Mouse (Mus musculus) left cerebral cortex, adult 11 months (tissue): ENCODE measurements around the gene Taf10.

Source experiments
- DNase-seq: peaks from one replicate; pipeline ENCODE4 v3.0.0; 2022; ENCODE audit warnings: low spot score

Gene Taf10

DNA sequence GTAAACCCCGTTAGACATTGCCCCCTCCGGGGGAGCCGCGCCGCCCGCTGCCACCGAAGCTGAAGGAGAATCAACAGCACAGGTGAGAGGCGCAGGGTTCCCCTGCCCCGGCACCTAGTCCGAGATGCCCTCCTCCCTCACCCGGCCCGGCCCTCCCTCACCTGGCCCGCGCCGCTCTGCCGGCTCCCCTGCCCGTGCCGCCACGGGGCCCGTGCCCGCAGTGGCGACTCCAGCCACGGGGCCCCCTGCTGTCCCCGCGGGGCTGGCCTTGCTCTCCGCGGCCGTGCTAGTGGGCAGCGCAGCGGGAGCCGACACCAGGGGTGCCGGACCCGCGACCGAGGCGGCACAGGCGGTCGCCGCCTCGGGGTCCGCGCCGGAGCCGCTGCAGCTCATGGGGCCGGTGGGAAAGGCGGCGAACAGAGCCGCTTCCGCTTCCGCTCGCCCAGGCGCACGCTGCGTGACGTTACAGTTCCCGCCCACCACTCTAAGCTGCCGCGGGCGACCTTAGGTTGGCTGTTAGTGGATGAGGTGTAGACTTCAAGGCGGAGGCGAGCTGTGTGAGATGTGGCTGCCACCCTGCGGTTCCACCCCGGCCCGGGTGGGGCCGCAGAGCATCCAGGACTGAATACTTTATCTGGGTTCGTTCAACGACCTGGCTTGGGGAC is at the start of gene Taf10:
Gene Taf10 (minus strand): TSS at position 436 of the 665 bp plus-strand sequence.
- DNase-seq = peak; percentile 71

DNA sequence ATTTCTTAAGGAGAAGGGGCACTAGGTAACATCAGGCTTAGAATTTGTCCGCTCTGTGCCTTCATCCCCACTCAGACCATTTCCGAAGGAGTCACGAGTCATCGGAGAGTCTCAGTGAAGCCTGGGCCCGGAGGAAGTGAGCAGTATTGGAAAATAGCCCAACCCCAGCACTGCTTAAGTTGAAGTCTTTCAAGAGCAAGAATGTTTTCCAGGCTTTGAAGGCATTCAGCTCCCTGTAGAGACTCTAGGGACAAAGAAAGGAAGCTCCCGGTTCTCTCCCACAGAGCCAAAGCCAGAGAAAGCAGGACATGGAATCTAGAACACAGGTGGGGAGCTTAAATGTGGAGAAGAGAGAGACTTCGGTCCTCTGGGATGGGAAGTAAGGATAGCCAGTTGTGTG is 49.5 kb upstream of the Taf10 start:
- DNase-seq = no peak

DNA sequence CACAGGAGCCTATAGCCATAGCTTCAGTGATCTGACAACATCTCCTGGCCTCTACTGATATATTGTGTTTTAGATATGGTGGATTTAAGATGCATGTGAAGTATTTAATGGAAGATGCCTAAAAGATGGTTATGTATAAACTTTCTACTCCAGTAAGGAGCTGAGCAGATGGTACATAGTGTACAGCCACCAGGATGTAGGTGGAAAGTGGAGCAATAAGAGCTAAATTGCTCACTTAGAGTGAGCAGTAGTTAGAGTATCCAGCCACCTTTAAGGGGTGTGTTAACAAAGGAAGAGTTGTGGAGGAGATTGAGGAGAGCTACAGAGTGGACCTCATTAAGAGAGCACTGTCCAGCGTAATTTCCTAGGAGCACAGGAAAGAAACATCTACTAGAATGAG is 47.0 kb upstream of the Taf10 start:
- DNase-seq = no peak

DNA sequence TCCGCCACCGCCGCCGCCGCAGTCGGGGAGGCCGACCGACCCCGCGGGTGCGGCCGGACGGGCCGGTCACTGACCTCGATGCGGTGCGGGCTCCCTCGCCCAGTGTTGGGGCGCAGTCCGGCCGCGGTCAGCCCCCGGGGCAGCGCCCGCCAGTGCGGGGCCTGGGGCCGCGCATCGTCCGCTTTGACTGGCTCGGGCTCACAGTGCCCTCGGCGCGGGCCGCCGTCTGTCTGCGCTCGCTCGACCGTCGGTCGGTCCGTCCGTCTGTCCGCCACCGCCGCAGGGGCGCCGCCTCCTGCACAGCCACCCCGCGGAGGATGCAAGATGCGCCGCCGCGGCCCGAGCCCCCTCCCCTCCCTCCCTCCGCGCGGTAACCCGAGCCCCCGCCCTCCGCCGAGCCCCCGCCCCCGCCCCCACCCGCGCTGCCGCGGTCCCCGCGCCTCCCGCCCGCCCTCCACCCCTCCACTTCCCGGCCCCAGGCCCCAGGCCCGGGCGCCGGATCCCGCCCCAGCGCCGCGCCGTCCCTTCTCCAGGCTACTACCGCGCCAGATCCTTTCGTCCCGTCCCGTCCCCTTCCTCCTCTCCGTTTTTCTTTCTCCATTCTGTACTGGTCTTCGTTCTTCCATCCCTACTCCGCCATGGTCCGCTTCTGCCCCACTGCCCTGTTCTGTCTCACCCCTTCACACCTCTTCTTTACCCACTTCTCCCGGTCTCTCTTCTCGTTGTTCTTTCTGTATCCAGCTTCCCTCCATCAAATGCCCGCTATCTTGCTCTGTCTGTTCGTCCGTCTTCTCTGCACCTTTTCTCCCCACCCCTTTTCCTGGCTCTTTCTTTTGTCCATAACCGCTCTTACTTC is 43.4 kb upstream of the Taf10 start, which contains the start of gene Dchs1:
Gene Dchs1 (minus strand): TSS at position 370 of the 856 bp plus-strand sequence.
- DNase-seq = no peak

DNA sequence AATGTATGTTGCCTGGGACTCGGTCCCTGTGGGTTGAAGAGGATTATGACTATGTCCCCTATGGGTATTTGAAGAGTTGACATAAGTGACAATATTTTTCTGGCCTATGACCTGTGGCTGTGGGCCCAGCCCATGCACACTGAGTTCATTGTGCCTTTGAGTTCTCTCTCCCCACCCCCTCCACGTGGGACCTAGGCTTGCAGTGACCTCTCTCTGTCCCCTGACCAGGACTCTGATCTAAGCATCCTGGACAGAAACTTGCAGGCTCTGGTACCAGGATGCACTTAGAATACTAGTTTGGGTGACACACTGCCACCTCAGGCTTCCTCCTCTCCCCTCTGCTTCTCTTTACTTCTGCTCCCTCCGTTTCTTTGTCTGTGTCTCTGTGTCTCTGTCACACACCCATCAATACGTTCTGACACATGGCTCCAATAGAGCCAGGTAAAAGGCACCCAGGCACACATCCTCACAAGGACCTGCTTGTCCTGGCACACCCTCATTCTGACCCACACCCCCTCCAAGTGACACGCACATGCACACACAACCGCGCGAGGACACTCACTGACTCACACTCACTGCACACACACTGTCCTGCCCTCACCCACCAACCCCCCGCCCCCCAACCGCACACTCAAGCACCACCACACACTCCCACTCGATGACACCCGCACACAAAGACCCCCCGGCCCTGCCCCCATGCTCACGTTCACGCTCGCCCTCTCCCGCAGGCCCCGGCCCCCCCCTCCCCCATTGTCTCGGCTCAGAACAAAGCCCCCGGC is 42.5 kb upstream of the Taf10 start:
- DNase-seq = no peak

DNA sequence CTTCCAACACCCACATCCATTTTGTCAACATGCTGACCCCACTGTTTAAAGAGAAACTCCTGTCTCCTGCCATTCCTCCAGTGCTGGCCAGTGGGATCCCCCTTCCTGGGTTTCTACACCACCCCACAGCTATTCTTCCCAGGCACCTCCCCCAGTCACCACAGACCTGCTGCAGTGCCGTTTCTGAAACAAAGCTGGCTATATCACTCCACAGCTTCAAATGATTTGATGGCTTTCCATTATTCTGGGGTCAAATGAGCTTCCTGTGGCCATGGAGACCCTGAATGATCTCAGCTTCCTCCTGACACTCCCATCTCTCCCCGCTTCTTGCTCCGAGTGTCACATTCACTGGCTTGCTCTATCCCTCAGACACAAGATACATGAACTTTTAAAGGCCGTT is 40.4 kb upstream of the Taf10 start:
- DNase-seq = no peak

DNA sequence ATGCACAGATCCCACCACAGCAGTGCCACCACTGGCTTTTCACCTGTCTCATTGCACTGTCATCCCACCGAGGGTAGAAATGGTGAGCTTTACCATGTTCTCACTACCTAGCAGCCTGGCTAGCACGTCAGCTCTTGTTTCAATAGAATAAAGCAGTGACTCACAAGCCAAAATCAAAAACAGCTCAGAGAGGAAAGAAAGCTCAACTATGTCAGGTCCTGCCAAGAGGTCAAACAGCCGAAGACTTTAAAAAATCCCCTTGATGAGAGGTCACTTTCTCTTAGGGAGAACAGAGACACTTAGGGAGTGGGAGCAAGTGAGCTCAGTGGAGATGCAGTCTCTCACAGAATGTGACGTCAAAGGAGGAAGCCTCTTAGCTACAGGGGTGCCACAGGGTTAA is 39.7 kb upstream of the Taf10 start:
- no peak for DNase-seq

DNA sequence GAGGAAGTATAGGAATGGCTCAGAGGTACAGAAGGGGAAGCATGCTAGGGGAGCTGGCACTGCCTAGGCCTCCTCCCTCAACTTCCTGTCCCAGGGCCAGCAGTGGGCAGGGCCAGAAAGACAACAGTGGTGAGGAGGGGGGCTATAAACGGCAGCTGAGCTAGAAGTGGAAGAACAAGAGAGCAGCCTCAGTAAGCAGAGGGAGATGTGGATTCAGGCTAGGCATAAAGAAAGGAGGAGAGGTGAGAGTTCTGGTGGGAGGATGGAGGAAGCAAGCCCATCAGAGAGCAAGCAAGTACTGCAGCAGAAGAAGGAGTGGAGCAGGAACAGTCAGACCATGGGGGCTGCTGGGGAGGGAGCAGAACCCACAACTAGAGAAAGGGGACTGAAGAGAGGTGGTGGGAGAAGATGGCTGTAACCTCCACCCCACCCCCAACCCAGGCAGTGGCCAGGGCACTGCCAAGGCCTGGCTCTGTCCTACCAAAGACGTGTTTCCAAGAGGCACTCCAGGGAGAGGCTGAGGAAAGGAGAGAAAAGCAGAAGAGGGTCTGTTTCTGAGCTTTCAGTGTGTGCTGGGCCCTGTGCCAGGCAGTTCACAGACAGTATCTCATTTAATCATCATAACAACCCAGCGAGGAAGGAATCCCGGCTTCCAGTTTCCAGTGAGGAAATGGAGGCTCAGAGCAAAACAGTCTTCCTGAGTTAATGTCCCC is 34.5 kb upstream of the Taf10 start:
- DNase-seq = no peak

DNA sequence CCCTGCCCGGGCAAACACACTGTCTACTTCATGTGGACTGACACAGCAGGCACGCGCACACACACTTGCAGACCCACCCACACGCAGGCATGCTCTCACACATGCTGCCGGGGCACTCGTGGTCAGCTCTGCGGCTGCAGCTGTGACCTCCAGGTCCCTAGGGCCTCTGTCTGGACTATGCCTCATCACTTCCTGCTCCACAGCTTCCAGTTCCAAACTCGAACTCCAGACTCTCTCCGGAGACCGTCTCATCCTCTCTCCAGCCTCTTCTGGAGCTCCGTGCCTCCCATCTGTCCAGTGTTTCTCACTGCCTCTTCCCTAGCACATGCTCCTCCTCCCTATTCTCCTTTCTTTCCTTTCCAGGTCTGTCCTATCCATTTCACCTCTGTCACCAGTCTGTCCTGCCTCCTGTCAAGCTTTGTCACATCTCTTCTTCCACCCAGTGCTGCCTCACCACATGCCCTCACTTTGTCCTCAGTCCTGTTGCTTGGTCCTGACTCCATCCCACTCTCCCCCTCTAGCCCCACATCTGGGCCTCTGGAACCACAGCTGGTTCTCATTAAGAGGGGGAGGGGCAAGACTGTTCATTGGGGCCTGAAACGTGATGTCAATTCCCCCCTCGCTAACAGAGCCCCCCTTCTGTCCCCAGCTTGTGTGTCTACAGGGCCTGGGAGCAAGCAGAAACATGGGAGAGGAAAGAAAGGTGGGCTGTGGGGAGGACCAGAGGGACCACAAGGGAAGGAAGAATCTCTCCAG is 33.8 kb upstream of the Taf10 start:
- DNase-seq = no peak

DNA sequence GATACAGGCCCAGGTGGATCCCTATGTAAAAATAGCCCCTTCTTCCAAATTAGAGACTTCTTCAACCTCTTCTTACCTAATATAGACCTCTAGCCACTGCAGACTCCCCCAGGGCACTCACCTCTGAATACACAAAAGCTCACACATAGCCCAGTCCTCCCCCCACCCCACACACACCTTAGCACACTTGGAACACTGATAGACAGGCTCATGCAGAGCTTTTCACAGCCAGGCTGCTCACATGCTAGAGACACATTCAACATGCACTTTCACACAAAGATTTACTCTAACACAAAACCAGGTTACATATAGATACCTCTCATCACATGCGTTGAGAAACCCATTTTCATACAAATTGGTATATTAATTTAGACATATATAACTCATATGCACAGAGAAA is 33.2 kb upstream of the Taf10 start:
- DNase-seq = no peak

DNA sequence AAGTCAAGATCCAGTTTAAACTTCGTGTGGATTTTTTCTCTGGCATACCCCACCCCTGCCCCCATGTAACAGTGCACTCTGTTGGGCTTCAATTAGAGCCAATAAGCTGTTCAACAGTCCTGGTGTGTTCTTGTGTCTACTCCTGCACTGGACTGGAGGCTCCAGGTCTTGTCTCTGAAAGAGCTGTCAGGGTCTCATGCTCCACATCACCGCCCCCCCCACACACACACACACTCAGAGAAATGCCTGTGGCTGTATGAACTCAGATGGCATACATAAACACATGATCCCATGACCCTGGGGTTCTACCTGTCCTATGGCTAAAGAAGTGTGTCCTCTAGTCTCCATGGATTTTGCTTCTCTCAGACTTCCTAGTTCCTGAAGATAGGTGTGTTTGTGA is 31.9 kb upstream of the Taf10 start:
- DNase-seq = no peak

DNA sequence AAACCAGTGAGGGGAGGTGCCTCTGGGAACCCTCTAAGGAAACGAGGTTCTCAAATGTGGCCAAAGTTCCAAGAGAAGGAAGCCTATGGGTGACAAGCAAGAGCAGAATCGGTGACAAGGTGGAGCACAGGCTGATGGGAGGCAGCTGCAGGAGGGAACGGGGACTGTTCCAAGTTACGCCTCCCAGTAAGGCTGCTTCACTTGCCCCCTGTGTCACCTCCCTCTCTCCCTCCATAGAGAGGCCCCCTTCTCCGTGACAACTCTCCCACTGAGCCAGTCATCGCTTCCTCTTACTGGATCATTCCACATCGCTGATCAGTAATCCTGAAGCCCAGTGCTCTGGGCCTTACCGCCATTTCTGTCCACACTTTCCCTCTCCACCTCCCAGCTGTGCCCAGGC is 30.5 kb upstream of the Taf10 start:
- no peak for DNase-seq

DNA sequence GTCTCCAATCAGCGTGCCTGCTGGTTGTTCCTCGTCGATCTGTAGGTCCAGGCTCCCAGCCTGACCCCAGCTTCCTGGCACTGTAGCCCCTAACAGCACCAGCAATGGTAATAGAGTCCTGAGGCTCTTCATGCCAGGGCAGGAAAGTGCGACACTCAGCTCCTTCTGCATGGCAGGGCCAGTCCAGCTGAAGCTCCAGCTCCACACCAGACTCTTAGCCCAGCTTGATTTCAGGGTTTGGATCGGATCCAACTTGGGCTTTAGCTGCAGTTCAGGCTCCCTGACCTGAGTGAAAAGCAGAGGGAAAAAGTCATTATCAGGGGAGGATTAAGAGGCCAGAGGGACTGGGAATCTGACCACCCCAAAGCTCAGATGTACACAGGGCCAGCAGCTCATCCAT is 28.9 kb upstream of the Taf10 start:
- DNase-seq = no peak

DNA sequence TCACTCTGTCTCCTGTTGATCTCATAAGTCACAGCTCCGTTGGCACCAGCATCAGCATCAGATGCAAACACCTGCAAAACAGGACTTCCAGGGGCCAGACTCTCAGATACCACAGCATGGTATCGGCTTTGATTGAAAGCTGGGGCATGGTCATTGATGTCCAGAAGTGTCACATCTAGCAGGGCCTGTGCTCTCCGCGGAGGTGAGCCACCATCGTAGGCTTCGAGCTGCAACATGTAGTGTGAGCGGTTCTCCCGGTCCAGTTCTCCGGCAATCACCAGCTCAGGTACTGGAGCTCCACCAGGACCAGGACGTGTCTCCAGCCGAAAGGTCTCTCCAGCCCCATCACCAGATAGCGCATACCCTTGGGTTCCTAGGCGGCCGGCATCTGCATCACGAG is 28.2 kb upstream of the Taf10 start:
- no peak for DNase-seq

DNA sequence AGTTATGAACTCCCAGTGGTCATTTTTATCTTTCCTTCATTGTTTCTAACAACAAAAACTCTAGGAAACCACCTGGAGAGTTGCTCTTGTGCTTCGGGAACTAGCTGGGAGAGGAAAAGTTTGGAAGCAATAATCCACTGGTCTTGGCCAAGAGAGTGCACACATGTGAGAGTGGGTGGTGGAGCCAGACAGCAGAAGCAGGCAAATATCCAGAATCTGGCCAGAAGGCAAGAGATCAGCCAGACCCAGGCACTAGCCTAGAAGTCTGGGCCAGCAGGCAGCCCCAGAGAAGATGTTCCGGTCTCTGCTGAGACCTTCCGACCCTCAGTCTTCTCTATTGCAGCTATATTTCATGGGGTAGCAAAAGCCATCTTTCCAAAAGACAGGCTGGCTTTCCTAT is 25.8 kb upstream of the Taf10 start:
- DNase-seq = no peak

DNA sequence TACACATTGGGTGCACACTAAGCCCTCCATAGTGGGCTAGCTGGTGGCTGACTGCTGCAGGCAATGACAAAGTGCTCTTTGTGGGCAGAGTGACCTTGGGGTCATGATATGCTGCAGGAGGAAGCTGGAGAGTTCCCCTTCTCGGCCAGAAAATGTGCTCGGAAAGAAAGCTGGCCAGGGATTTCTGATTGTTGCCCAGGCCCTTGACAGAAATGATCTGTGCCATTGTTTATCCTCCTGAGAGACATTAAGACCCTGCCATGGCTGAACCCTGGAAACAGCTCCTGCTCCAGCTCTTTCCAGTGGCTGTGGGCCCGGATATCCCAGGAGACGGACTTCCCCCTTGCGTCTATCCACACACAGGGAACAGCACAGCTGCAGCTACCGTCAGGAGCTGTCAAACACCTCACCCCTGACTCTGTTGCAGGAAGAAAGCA is 23.6 kb upstream of the Taf10 start:
- no peak for DNase-seq

DNA sequence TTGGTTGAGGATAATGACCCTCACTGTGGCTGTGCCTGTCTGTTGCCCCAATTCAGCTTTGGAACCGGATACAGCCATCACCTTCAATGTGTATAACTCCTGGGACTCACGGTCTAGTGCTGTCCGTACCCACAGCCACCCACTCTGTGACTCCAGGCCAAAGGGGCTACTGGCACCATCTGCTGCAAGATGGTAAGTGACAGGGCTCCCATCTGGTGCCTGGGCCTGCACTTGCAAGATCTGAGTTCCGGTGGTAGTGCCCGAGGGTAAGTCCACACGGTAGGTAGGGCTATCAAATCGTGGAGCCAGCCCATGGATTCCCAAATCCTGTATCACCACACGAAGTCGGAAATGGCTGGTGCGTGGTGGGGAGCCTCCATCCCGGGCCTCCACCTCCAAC is 20.2 kb upstream of the Taf10 start:
- DNase-seq = no peak

DNA sequence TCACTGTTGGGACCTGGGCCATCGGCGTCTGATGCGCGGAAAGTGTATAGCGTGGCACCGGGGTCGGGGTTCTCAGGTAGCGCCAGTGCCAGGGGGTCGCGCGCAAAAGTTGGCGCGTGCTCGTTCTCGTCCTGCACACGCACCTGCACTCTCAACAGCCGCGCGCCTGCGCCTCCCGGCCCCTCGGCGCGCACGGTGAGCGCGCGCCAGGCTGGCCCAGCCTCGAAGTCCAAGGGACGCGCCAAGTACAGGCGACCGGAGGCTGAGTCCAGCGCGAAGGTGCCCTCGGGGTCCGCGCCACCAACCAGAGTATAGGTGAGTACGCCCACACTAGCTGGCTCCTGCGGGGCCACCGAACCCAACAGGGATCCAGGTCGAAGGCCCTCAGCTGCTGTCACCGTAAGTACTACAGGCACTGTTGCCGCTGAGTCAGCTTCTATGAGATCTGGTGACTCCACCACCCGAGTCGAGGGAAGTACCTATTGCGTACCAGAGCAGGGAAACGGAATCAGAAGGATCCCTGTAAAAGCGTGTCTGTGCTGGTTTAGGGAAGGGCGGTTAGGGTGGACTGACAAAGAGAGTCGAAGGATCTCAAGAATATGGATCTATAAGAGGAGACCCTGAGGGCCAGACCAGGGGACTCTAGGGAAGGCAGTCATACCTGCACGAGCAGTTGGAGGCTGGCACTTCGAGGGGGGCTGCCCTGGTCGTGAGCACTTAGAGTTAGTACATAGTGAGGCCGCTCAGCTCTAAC is 18.5 kb upstream of the Taf10 start:
- no peak for DNase-seq

DNA sequence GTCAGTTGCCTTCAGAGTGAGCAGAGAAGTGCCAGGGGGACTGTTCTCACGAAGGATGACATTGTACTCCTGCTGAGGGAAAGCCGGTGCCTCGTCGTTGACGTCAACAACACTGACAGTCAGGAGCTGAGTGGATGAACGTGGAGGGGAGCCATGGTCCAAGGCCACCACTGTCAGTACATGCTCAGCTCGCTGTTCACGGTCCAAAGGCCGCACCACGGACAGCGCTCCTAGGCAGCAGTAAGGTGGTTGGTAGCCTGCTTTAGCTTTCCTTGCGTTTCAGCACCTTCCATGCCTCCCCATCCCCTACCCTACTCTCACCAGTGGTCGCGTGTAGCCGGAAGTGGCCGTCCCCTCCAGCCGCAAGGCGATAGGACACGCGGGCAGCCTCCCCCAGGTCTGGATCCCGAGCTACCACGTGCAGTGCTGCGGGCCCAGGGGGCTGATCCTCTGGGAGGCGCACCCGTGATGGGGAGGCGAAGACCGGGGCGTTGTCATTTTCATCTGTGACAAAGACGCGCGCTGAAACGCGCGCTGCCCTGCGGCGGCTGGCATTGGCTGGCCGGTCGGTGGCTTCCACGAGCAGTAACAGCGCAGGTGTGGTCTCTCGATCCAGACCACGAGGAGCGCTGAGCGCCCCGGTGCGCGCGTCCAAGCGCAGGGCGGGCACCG is 17.8 kb upstream of the Taf10 start:
- no peak for DNase-seq

DNA sequence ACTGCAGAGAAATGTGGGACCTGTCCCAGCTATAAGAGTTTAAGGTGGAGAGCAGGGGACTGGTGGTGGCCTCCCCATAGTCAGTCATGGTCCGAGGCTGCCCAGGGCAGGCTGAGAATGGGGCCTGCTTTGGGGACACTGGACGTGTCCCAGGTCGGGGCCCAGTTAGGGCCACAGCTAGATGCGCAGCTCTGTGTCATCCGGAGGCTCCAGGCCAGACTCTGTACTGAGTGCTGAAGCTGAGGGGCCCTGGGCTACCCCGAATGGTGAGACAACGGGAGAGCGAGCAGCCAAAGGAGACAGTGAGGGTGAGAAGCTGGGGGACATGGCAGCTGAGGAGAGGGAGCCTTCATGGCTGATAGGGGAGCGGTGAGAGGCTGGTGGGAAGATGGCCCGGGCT is 9.1 kb upstream of the Taf10 start:
- DNase-seq = no peak
